ENCODE assay signal across 13 mouse cellular contexts in genomic region chr4:48100217-48100616, GRCm38 (mm10). TPM values are rescaled to one million over a fixed set of nuclear protein-coding genes. Genes with fewer than 3 reads are reported as not detected.
A peak's percentile ranks its signal among the peaks of the same experiment; 100 is the strongest.
ATAC-seq lines count a peak whose summit lies in the region.
"Had no signal": no experiment of that assay in that cellular context is flagged by ENCODE, and none has a peak within 500 bp of the region (broad histone marks: within the 10 kb centered on the region; RNA-seq: fewer than 3 reads in every experiment).

No protein-coding gene starts in this region.

- H3K27ac ChIP-seq in kidney, embryonic 16.5 days (ENCODE audit: low read length): no peak overlapping the region
- H3K27ac ChIP-seq: embryonic facial prominence, embryonic 13.5 days; embryonic facial prominence, embryonic 15.5 days; forebrain, embryonic 10.5 days; forebrain, embryonic 12.5 days had no signal

- no peak overlapping the region for H3K9ac ChIP-seq in kidney, embryonic 16.5 days (replicated peaks; ENCODE audit: low read length)
- H3K9ac ChIP-seq: embryonic facial prominence, embryonic 13.5 days; embryonic facial prominence, embryonic 15.5 days; forebrain, embryonic 12.5 days had no signal

- ATAC-seq in granulocyte monocyte progenitor cell, adult 5-6 weeks (replicated peaks; ENCODE audit: poor library complexity, severe bottlenecking): peak; percentile 82
- ATAC-seq in megakaryocyte, adult 5-6 weeks (ENCODE audit: poor library complexity, severe bottlenecking): peak; percentile 91
- peak; percentile 61; the same call in 1 of the 2 replicates for ATAC-seq in neutrophil, adult 5-6 weeks (ENCODE audit: extremely low read depth, insufficient number of reproducible peaks, low FRiP score, poor library complexity, severe bottlenecking)
- no peak for ATAC-seq in kidney, embryonic 16.5 days (ENCODE audit: low FRiP score, low TSS enrichment)
- ATAC-seq in inflammation-experienced regulatory T-cells, adult 6 months: no peak
- ATAC-seq: forebrain, embryonic 14.5 days; forebrain, embryonic 16.5 days had no signal

- WGBS in kidney, embryonic 16.5 days: 87% methylated on average over 8 of the region's 8 CpGs

- no peaks in the 10 kb centered on the region for H3K4me1 ChIP-seq in kidney, embryonic 16.5 days (ENCODE audit: insufficient read depth, low read length)
- H3K4me1 ChIP-seq: embryonic facial prominence, embryonic 13.5 days; embryonic facial prominence, embryonic 15.5 days; forebrain, embryonic 10.5 days; forebrain, embryonic 12.5 days had no signal

- H3K36me3 ChIP-seq in kidney, embryonic 16.5 days (ENCODE audit: insufficient read depth, low read length): no peaks in the 10 kb centered on the region
- H3K36me3 ChIP-seq: embryonic facial prominence, embryonic 13.5 days; embryonic facial prominence, embryonic 15.5 days; forebrain, embryonic 10.5 days; forebrain, embryonic 12.5 days had no signal

- H3K27me3 ChIP-seq in kidney, embryonic 16.5 days (ENCODE audit: insufficient read depth, low read length): no peaks in the 10 kb centered on the region
- H3K27me3 ChIP-seq: embryonic facial prominence, embryonic 13.5 days; forebrain, embryonic 12.5 days had no signal

- H3K4me3 ChIP-seq in kidney, embryonic 16.5 days (ENCODE audit: low read length): no peak overlapping the region
- H3K4me3 ChIP-seq: embryonic facial prominence, embryonic 13.5 days; embryonic facial prominence, embryonic 15.5 days; erythroblast, embryonic 14.5 days; forebrain, embryonic 10.5 days; forebrain, embryonic 12.5 days had no signal

- no peaks in the 10 kb centered on the region for H3K9me3 ChIP-seq in kidney, embryonic 16.5 days (ENCODE audit: low read length)
- H3K9me3 ChIP-seq: embryonic facial prominence, embryonic 13.5 days; embryonic facial prominence, embryonic 15.5 days; forebrain, embryonic 10.5 days; forebrain, embryonic 12.5 days had no signal

- no peak overlapping the region for H3K4me2 ChIP-seq in kidney, embryonic 16.5 days (replicated peaks; ENCODE audit: low read depth, low read length)
- H3K4me2 ChIP-seq: embryonic facial prominence, embryonic 13.5 days; embryonic facial prominence, embryonic 15.5 days; forebrain, embryonic 12.5 days had no signal

RNA-seq across cellular contexts. Expression of gene Stx17, which starts 24.5 kb away (rescaled TPM):
- total RNA-seq in granulocyte monocyte progenitor cell, adult 5-6 weeks (2014; fragmentation: Nextera tagmentation): 8.7 and 21.7 TPM in 2 replicates
- 15.5 and 22.6 TPM in 2 replicates for total RNA-seq in granulocyte monocyte progenitor cell, adult 5-6 weeks (2017)
- total RNA-seq in megakaryocyte, adult 5-6 weeks (2015): 14.2 and 15.1 TPM in 2 replicates
- 16.7 and 25.9 TPM in 2 replicates for total RNA-seq in megakaryocyte, adult 5-6 weeks (2017)
- total RNA-seq in neutrophil, adult 5-6 weeks (2017): 51.8 and 54.4 TPM in 2 replicates
- 22.3 and 23.6 TPM in 2 replicates for polyA plus RNA-seq in kidney, embryonic 16.5 days (2015; fragmentation: Nextera tagmentation; extraction: Ambion mirVana)
- polyA plus RNA-seq in inflammation-experienced regulatory T-cells, adult 6 months (2017; shearing (Covaris generic)): 10 to 100 TPM in 1 of 3 experiments, 1 to 10 TPM in 2; 9.4 to 15.4 (median 9.5) TPM

RNA-seq across cellular contexts. Expression of gene Nr4a3, which starts 55.3 kb away (rescaled TPM):
- total RNA-seq in granulocyte monocyte progenitor cell, adult 5-6 weeks (2014; fragmentation: Nextera tagmentation): 0.21 TPM in 1 of 2 replicates, not detected in the other
- total RNA-seq in granulocyte monocyte progenitor cell, adult 5-6 weeks (2017): 0.36 and 0.99 TPM in 2 replicates
- total RNA-seq in megakaryocyte, adult 5-6 weeks (2015): 1.6 and 2.4 TPM in 2 replicates
- total RNA-seq in megakaryocyte, adult 5-6 weeks (2017): 0.04 and 0.73 TPM in 2 replicates
- 2.2 and 3.4 TPM in 2 replicates for total RNA-seq in neutrophil, adult 5-6 weeks (2017)
- 0.10 TPM in 1 of 2 replicates, not detected in the other for polyA plus RNA-seq in kidney, embryonic 16.5 days (2015; fragmentation: Nextera tagmentation; extraction: Ambion mirVana)
- polyA plus RNA-seq in inflammation-experienced regulatory T-cells, adult 6 months (2017; shearing (Covaris generic)): 1 to 10 TPM; 1.9 to 3.6 (median 2.7) TPM
- total RNA-seq: MEL had no signal
- polyA plus RNA-seq: erythroblast, embryonic 14.5 days had no signal

Comparison
In these comparisons a context has a peak if more than half of its experiments do, and no peak if none do; other contexts are left out.
1. ATAC-seq: peak in granulocyte monocyte progenitor cell, adult 5-6 weeks (single experiment), megakaryocyte, adult 5-6 weeks (single experiment) and neutrophil, adult 5-6 weeks (single experiment); none in kidney, embryonic 16.5 days (single experiment) and inflammation-experienced regulatory T-cells, adult 6 months (single experiment).